Mouse (Mus musculus) liver, adult 2 months (tissue): Measurements from ENCODE around the gene Cacna1c. TPM values are rescaled to one million over a fixed set of nuclear protein-coding genes. Genes with fewer than 3 reads are reported as not detected.

Experiments
- DNase-seq: peaks from one replicate; pipeline ENCODE4 v3.0.0-alpha.2; 2011; ENCODE audit warnings: low read depth, low spot score; ENCODE audit errors: extremely low read depth
- H3K27ac ChIP-seq: fragments of 200-500 bp; replicated peaks from 2 replicates; pipeline ENCODE4 v1.5.1; 2012; ENCODE audit warnings: low read depth, mild to moderate bottlenecking, control low read depth, inconsistent platforms, low read length; ENCODE audit not compliant: insufficient read depth
- H3K27me3 ChIP-seq: fragments of 200-500 bp; 2 replicates; pipeline ENCODE4 v1.6.1; 2012; ENCODE audit warnings: mild to moderate bottlenecking, moderate library complexity, low read length, inconsistent platforms; ENCODE audit not compliant: control insufficient read depth, insufficient read depth
- H3K36me3 ChIP-seq: fragments of 200-500 bp; 2 replicates; pipeline ENCODE4 v1.6.1; 2012; ENCODE audit warnings: low read length, inconsistent platforms; ENCODE audit not compliant: control insufficient read depth, insufficient read depth
- H3K4me1 ChIP-seq: fragments of 200-500 bp; 2 replicates; pipeline ENCODE4 v1.6.1; 2011; ENCODE audit warnings: low read length; ENCODE audit not compliant: control insufficient read depth, insufficient read depth
- H3K4me3 ChIP-seq: fragments of 200-500 bp; 2 replicates; pipeline ENCODE4 v1.5.1; 2011; ENCODE audit warnings: low read depth, mild to moderate bottlenecking, control low read depth, low read length, moderate library complexity; ENCODE audit not compliant: insufficient read depth
- H3K79me2 ChIP-seq: fragments of 200-500 bp; 2 replicates; pipeline ENCODE4 v1.6.1; 2012; ENCODE audit warnings: inconsistent platforms, mild to moderate bottlenecking, low read length, moderate library complexity; ENCODE audit not compliant: control insufficient read depth, insufficient read depth
- H3K9ac ChIP-seq: fragments of 200-500 bp; 2 replicates; pipeline ENCODE4 v1.6.1; 2012; ENCODE audit warnings: low read depth, mild to moderate bottlenecking, control low read depth, inconsistent platforms, low read length
- CTCF ChIP-seq: fragments of 200-500 bp; IDR thresholded peaks from 2 replicates; pipeline ENCODE4 v1.5.1; 2011; ENCODE audit warnings: low read depth, low read length, control low read depth
- POLR2A ChIP-seq: fragments of 200-500 bp; IDR thresholded peaks from 2 replicates; pipeline ENCODE4 v1.6.1; 2011; ENCODE audit warnings: low read length, control low read depth; ENCODE audit not compliant: insufficient read depth; ENCODE audit errors: extremely low read depth
- WGBS: fragments of 180-500 bp; shearing (Covaris S2); methylation state at CpG from one replicate; pipeline ENCODE4 v1.1.7; 2018; 5-methylcytosine and 5-hydroxymethylcytosine counted together
- polyA plus RNA-seq: library from polyadenylated mRNA; depleted of rRNA; stranded (reverse); fragments of >200 nt; gene quantifications from 2 replicates; pipeline ENCODE4 v1.2.3, GENCODE M21; 2012
- total RNA-seq: library from RNA; depleted of rRNA; stranded (reverse); fragments of >200 nt; gene quantifications from 2 replicates; pipeline ENCODE4 v1.2.3, GENCODE M21; 2014

Cacna1c gene
- total and polyA plus RNA-seq, 2 experiments, result 0.09 to 0.18 TPM

DNA sequence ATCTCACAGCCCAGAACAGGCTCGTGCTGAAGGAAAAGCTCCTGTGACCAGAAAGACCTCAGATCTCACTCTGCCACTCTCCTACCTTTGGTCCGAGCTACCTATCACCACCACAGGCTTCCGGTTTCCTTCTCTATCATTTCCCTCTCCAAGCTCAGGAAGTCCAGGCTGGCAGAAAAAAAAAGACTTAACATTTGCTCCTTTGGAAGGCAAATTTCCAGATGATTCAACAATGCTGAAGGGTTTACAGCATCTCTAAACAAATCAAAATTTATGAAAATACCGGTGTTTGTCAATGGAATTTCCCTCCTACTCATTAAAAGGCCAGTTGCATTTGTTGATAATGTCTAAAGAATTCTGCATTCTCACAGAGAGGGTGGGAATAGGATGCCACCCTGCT is 288.0 kb downstream of the Cacna1c start:
- no peak for DNase-seq
- H3K4me3 ChIP-seq, result no peak overlapping the region
- no peak for TF ChIP-seq POLR2A
- no peak for TF ChIP-seq CTCF
- no peaks in the 10 kb centered on the region for H3K79me2 ChIP-seq
- no peak overlapping the region for H3K9ac ChIP-seq
- WGBS, result 81% methylated on average over 4 of the region's 4 CpGs
- no peaks in the 10 kb centered on the region for H3K27me3 ChIP-seq
- no peaks in the 10 kb centered on the region for H3K4me1 ChIP-seq
- H3K36me3 ChIP-seq, result no peaks in the 10 kb centered on the region
- H3K27ac ChIP-seq, result no peak overlapping the region

DNA sequence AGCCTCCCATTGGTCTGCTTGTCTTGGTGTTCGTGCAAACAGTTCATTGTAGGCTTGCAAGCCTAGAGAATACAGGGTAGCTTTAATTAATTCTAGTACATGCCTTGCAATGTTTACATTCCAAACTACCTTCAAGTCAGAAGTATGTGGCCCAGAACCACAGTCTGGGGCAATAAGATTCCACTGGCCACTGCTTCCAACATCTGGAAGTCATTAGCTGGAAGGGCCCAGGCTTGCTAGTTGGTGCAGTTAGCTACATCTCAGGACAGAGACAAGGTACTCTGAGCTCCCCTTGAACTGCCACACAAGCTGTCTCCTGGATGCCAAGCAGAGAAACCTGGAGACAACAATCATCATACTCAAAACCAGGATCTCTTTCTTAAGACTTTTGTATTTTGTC is 288.5 kb downstream of the Cacna1c start:
- no peaks in the 10 kb centered on the region for H3K4me1 ChIP-seq
- 71% methylated on average over 1 of the region's 1 CpGs for WGBS
- no peak overlapping the region for H3K9ac ChIP-seq
- no peak for TF ChIP-seq CTCF
- no peak for TF ChIP-seq POLR2A
- no peak for DNase-seq
- no peaks in the 10 kb centered on the region; the same call in 1 of the 2 replicates for H3K79me2 ChIP-seq
- H3K27ac ChIP-seq, result no peak overlapping the region
- H3K36me3 ChIP-seq, result no peaks in the 10 kb centered on the region
- no peaks in the 10 kb centered on the region for H3K27me3 ChIP-seq
- H3K4me3 ChIP-seq, result no peak overlapping the region

DNA sequence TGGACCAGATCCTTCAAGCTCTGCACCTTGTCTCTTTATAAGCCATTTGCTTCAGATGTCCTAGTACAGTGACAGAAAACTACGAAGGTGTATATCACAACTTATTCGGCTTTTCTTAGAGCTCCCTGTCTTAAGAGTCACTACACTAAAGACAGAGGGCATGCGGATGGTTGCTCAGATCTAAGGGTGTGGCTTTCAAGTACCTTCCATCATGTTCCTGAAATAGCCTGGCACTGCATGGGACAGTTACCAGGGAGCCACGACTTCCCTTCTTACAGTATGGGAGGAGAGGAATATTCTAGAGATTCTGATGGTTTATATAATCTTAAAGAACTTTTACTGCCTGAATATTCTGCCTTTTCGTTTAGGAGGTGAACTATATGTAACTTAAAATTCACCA is 289.3 kb downstream of the Cacna1c start:
- no peak overlapping the region for H3K4me3 ChIP-seq
- WGBS, result 83% methylated on average over 5 of the region's 5 CpGs
- H3K36me3 ChIP-seq, result no peaks in the 10 kb centered on the region
- H3K27me3 ChIP-seq, result no peaks in the 10 kb centered on the region
- no peak for DNase-seq
- no peaks in the 10 kb centered on the region; the same call in 1 of the 2 replicates for H3K79me2 ChIP-seq
- H3K27ac ChIP-seq, result no peak overlapping the region
- H3K9ac ChIP-seq, result no peak overlapping the region
- H3K4me1 ChIP-seq, result no peaks in the 10 kb centered on the region
- TF ChIP-seq CTCF, result no peak
- no peak for TF ChIP-seq POLR2A

DNA sequence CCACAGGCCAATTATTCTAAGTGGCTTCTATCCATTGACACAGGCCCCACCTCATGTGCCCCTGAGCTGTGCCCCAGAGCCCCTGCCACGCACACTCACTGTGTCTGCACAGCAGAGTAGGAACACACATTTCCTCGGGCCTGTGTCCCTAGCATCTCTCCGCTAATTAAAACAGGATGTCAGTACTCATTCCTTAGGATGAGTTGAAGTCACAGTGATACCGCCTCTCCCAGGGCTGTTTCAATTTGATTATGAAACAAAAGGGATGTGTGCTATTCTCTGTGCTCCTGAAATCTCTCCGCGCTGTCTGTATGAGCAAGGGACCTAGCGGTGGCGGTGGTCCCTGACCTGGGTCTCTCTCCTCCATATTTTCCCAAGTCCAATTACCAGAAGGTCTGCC is 296.5 kb downstream of the Cacna1c start:
- no peaks in the 10 kb centered on the region for H3K27me3 ChIP-seq
- no peaks in the 10 kb centered on the region for H3K4me1 ChIP-seq
- H3K9ac ChIP-seq, result no peak overlapping the region
- no peaks in the 10 kb centered on the region for H3K36me3 ChIP-seq
- 87% methylated on average over 8 of the region's 8 CpGs for WGBS
- DNase-seq, result no peak
- no peak for TF ChIP-seq POLR2A
- TF ChIP-seq CTCF, result no peak
- H3K79me2 ChIP-seq, result no peaks in the 10 kb centered on the region; the same call in 1 of the 2 replicates
- no peak overlapping the region for H3K27ac ChIP-seq
- no peak overlapping the region for H3K4me3 ChIP-seq

DNA sequence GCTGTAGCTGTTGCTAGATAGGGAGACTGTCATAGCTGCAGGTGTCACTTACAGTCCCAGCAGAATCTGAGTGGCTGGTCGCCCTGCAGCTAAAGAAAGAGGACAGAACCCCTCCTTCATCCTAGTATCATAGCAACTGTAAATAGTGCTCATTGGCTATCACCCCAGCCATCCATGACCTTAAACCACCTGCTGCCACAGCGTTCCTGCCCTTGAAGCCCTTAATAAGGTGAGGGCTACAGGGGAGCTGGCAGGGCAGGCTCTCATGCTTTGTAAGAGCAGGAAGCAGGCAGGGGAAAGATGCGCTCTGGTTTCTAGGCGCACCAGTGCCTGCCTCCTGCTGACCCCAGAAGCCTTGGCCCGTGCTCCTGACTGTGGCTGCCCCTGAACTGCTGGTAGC is 299.1 kb downstream of the Cacna1c start:
- H3K4me3 ChIP-seq, result no peak overlapping the region
- 63% methylated on average over 5 of the region's 5 CpGs for WGBS
- H3K27me3 ChIP-seq, result no peaks in the 10 kb centered on the region
- no peaks in the 10 kb centered on the region for H3K36me3 ChIP-seq
- H3K9ac ChIP-seq, result no peak overlapping the region
- TF ChIP-seq CTCF (no peak), POLR2A (no peak)
- no peak overlapping the region for H3K27ac ChIP-seq
- DNase-seq, result no peak
- no peaks in the 10 kb centered on the region for H3K4me1 ChIP-seq
- H3K79me2 ChIP-seq, result no peaks in the 10 kb centered on the region

DNA sequence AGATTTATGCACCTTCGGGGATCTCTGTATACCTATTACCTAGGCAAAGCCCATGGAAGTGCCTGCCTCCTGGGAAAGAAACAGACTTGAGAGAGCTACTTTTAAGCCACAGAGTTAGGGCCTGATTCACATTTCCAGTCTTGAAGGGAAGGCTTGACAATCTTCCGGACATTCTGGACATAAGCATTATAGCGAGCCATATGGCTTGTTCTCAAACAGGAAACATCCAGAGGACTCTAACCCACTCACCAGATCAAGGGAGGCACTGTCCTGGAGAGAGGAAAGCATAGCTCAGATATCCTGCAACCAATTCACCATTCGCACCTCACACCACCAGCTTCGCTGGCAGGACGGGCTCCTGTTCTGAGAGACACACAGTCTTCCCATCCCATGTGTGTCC is 302.2 kb downstream of the Cacna1c start:
- H3K27me3 ChIP-seq, result no peaks in the 10 kb centered on the region
- TF ChIP-seq CTCF, result no peak
- TF ChIP-seq POLR2A, result no peak
- H3K4me1 ChIP-seq, result no peaks in the 10 kb centered on the region
- no peaks in the 10 kb centered on the region for H3K36me3 ChIP-seq
- H3K27ac ChIP-seq, result no peak overlapping the region
- H3K9ac ChIP-seq, result no peak overlapping the region
- no peak for DNase-seq
- WGBS, result 89% methylated on average over 6 of the region's 6 CpGs
- H3K4me3 ChIP-seq, result no peak overlapping the region
- no peaks in the 10 kb centered on the region for H3K79me2 ChIP-seq
